Mouse (Mus musculus) heart, adult 2 months (tissue): ENCODE results near the gene Jmjd7. TPM values are rescaled to one million over a fixed set of nuclear protein-coding genes. Genes with fewer than 3 reads are reported as not detected.

ENCODE experiments used
- DNase-seq, 2 experiments: peaks; one replicate each; pipeline ENCODE4 v3.0.0; 2021
- H3K27ac ChIP-seq: fragments of 200-600 bp; 2 replicates; pipeline ENCODE4 v1.8.1; 2022
- H3K27me3 ChIP-seq: fragments of 200-500 bp; 2 replicates; pipeline ENCODE4 v1.6.1; 2012; ENCODE audit warnings: mild to moderate bottlenecking, low read length, inconsistent platforms, mixed read lengths; ENCODE audit not compliant: control insufficient read depth, insufficient read depth
- H3K36me3 ChIP-seq: fragments of 200-500 bp; 2 replicates; pipeline ENCODE4 v1.6.1; 2012; ENCODE audit warnings: low read length, inconsistent platforms; ENCODE audit not compliant: control insufficient read depth, insufficient read depth
- H3K4me1 ChIP-seq: fragments of 200-500 bp; 2 replicates; pipeline ENCODE4 v1.6.1; 2011; ENCODE audit warnings: low read length; ENCODE audit not compliant: control insufficient read depth, insufficient read depth
- H3K4me3 ChIP-seq: fragments of 200-600 bp; 2 replicates; pipeline ENCODE4 v1.8.1; 2022
- H3K79me2 ChIP-seq: fragments of 200-500 bp; replicated peaks from 2 replicates; pipeline ENCODE4 v1.6.1; 2012; ENCODE audit warnings: mild to moderate bottlenecking, inconsistent platforms, low read length, moderate library complexity, mixed read lengths; ENCODE audit not compliant: control insufficient read depth, insufficient read depth
- H3K9ac ChIP-seq: fragments of 200-500 bp; 2 replicates; pipeline ENCODE4 v1.6.1; 2012; ENCODE audit warnings: low read depth, mild to moderate bottlenecking, control low read depth, inconsistent platforms, low read length, mixed read lengths
- CTCF ChIP-seq: fragments of 200-600 bp; IDR thresholded peaks from 2 replicates; pipeline ENCODE4 v1.8.1; 2022; ENCODE audit warnings: antibody characterized with exemption, mild to moderate bottlenecking, moderate library complexity
- EP300 ChIP-seq: fragments of 200-500 bp; IDR thresholded peaks from 2 replicates; pipeline ENCODE4 v1.6.1; 2011; ENCODE audit warnings: low read depth, low read length, control low read depth; ENCODE audit not compliant: insufficient read depth
- POLR2A ChIP-seq: fragments of 200-500 bp; IDR thresholded peaks from 2 replicates; pipeline ENCODE4 v1.6.1; 2011; ENCODE audit warnings: mild to moderate bottlenecking, low read depth, low read length, control low read depth; ENCODE audit not compliant: insufficient read depth
- WGBS: fragments of 180-500 bp; shearing (Covaris S2); methylation state at CpG from one replicate; pipeline ENCODE4 v1.1.7; 2018; 5-methylcytosine and 5-hydroxymethylcytosine counted together
- intact Hi-C: fragments of 180-260 bp; cut with DNase I; formaldehyde crosslinking; loops from one replicate; pipeline ENCODE4 v1.15.1; 2025
- polyA plus RNA-seq: library from polyadenylated mRNA; depleted of rRNA; stranded (reverse); fragments of >200 nt; gene quantifications from 2 replicates; pipeline ENCODE4 v1.2.3, GENCODE M21; 2012
- total RNA-seq, 2 experiments: library from RNA; stranded (reverse); gene quantifications; 2 replicates each; pipeline ENCODE4 v1.2.3; 2021

The Jmjd7 gene
- total and polyA plus RNA-seq, 3 experiments: 6.3 to 7.4 (median 6.4) TPM

- DNase-seq: no peak
- 94% methylated on average over 2 of the region's 2 CpGs for WGBS
Observed at GRCm38 (mm10) chr2:120013831-120014486, 13.3 kb upstream of the Jmjd7 start.

GRCm38 (mm10) chr2:120015882-120016281 lies 11.4 kb upstream of the Jmjd7 start:
- WGBS: 80% methylated on average over 4 of the region's 4 CpGs
- TF ChIP-seq POLR2A (no peak), EP300 (no peak)

More at GRCm38 (mm10) chr2:120013831-120014486, 13.3 kb upstream of the Jmjd7 start:
- Histone ChIP-seq H3K9ac (no peak overlapping the region), H3K27ac (no peak overlapping the region), H3K27me3 (no peaks in the 10 kb centered on the region), H3K36me3 (no peaks in the 10 kb centered on the region), H3K79me2 (no peaks in the 10 kb centered on the region), H3K4me3 (no peak overlapping the region), H3K4me1 (no peaks in the 10 kb centered on the region)
- intact Hi-C loops: loop anchor here (10.0 kb wide), 1 partner anchor 229 kb away; the partner anchor contains the start of gene Rpap1
- TF ChIP-seq POLR2A (no peak), CTCF (no peak), EP300 (no peak)

GRCm38 (mm10) chr2:120017599-120017998 lies 9.7 kb upstream of the Jmjd7 start:
- intact Hi-C loops: loop anchor here (10.0 kb wide), 1 partner anchor 233 kb away; the partner anchor contains the start of gene Rpap1
- no peaks in the 10 kb centered on the region for H3K79me2 ChIP-seq
- no peaks in the 10 kb centered on the region for H3K27me3 ChIP-seq
- 92% methylated on average over 12 of the region's 12 CpGs for WGBS
- H3K27ac ChIP-seq: no peak overlapping the region
- TF ChIP-seq POLR2A: no peak
- DNase-seq: no peak
- no peak overlapping the region for H3K9ac ChIP-seq
- H3K36me3 ChIP-seq: no peaks in the 10 kb centered on the region
- H3K4me1 ChIP-seq: no peaks in the 10 kb centered on the region
- H3K4me3 ChIP-seq: no peak overlapping the region

More at GRCm38 (mm10) chr2:120015882-120016281, 11.4 kb upstream of the Jmjd7 start:
- intact Hi-C loops: loop anchor here (10.0 kb wide), 1 partner anchor 231 kb away; the partner anchor contains the start of gene Rpap1
- H3K79me2 ChIP-seq: no peaks in the 10 kb centered on the region
- no peak overlapping the region for H3K9ac ChIP-seq
- H3K27ac ChIP-seq: no peak overlapping the region
- no peak for DNase-seq
- H3K36me3 ChIP-seq: no peaks in the 10 kb centered on the region
- no peaks in the 10 kb centered on the region for H3K27me3 ChIP-seq
- no peak overlapping the region for H3K4me3 ChIP-seq
- H3K4me1 ChIP-seq: no peaks in the 10 kb centered on the region

GRCm38 (mm10) chr2:120024337-120024736 lies 2.9 kb upstream of the Jmjd7 start:
- H3K27ac ChIP-seq: peak overlapping the region; percentile 61
- intact Hi-C loops: no loop called here
- no peaks in the 10 kb centered on the region for H3K79me2 ChIP-seq
- 60% methylated on average over 5 of the region's 5 CpGs for WGBS
- no peak overlapping the region for H3K9ac ChIP-seq
- no peaks in the 10 kb centered on the region for H3K36me3 ChIP-seq
- peaks cover 2% of the 10 kb centered on the region for H3K4me1 ChIP-seq
- no peak overlapping the region for H3K4me3 ChIP-seq
- no peaks in the 10 kb centered on the region for H3K27me3 ChIP-seq
- DNase-seq: peak; percentile 61 to 68
- TF ChIP-seq CTCF (no peak), EP300 (0 out of 2 replicates have a peak, but pooled peaks have one; percentile 18)

- WGBS: 47% methylated on average over 3 of the region's 3 CpGs
- H3K4me1 ChIP-seq: peaks cover 2% of the 10 kb centered on the region
- TF ChIP-seq EP300 (no peak), CTCF (no peak), POLR2A (no peak)
- H3K27ac ChIP-seq: peak overlapping the region; percentile 79
- no peak for DNase-seq
- peak overlapping the region; percentile 73 for H3K9ac ChIP-seq
- no peaks in the 10 kb centered on the region for H3K36me3 ChIP-seq
- intact Hi-C loops: loop anchor here (5.0 kb wide), 1 partner anchor 56 kb away; the partner anchor contains the start of gene Mapkbp1
- H3K4me3 ChIP-seq: peak overlapping the region; percentile 92
- H3K27me3 ChIP-seq: no peaks in the 10 kb centered on the region
- no peaks in the 10 kb centered on the region for H3K79me2 ChIP-seq
Observed at GRCm38 (mm10) chr2:120027950-120028331, 658 bp downstream of the Jmjd7 start.

- Histone ChIP-seq H3K27me3 (no peaks in the 10 kb centered on the region), H3K36me3 (no peaks in the 10 kb centered on the region), H3K9ac (no peak overlapping the region), H3K79me2 (no peaks in the 10 kb centered on the region), H3K4me3 (no peak overlapping the region), H3K27ac (no peak overlapping the region), H3K4me1 (peaks cover 2% of the 10 kb centered on the region)
- DNase-seq: no peak
- intact Hi-C loops: no loop called here
- 88% methylated on average over 8 of the region's 8 CpGs for WGBS
- TF ChIP-seq CTCF: no peak
- no peak for TF ChIP-seq EP300
- no peak for TF ChIP-seq POLR2A
Observed at GRCm38 (mm10) chr2:120030380-120030779, 3.1 kb downstream of the Jmjd7 start.
